Mouse (Mus musculus): ENCODE data around the gene Hsd17b13.

DNA sequence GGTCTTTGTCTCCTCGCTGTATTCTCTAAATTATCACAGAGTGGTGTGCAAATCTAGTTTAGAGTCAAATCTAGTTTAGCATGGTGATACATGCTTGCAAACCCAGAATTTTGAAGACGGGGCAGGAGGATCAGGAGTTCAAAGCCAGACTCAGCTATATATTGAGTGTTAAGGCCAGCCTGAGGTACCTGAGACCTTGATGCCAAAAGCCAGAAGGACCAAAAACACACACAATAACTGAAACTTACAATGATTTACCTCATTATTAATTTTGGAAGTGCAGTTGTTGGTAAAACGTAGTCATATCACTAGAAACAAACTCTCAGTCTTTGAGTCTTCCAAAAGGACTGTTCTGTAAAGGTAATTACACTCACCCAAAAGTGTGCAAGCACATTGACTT is 32.2 kb upstream of the Hsd17b13 start:
- TF ChIP-seq POLR2A (IDR thresholded peaks at IDR 0.05; ENCODE audit: borderline replicate concordance, low read depth, low read length) (no peak), CTCF (IDR thresholded peaks at IDR 0.05; ENCODE audit: low read depth, low read length) (no peak)
